Mouse (Mus musculus): ENCODE data around the gene Nfatc4. TPM values are rescaled to one million over a fixed set of nuclear protein-coding genes. Genes with fewer than 3 reads are reported as not detected.

Nfatc4 gene
- 106 and 115 TPM in 2 replicates for polyA plus RNA-seq (2015; fragmentation: Nextera tagmentation; extraction: Ambion mirVana)

DNA sequence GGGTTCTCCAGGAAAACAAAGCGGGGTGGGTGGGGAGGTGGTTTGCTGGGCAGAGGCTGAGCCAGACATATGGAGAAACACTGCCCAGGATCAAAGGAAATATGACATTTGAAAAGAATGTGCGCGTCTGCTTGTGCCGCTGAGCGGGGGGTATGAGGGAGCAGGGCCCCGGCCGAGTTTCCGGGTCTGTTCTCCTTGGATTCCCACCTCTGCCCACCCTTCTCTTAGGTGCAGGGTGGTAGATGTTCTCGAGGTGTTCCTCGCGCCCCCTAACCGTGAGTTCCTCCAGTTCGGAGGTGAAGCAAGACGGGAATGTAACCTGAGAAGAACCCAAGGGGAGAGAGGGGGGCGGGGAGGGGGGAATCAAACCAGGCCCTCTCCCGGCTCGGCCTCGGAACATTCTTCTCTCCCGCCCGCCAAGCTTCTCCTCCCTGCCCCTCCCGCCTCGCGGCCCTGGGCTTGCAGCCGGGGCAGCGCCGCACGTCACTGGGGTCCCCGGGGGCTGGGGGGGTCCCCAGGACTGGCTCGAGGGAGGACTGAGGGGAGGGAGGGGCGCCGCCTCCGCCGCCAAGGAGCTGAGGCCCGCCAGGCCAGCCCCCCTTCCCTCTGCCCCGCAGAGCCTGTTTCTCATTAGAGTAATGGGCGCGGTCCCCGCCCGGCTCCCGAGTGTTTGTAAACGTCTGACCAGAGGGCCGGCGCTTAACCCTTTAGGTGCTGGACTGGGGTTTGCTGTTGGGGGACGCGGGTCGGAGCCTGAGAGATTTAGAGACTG lies at the start of gene Nfatc4:
Gene Nfatc4 (plus strand): TSS at position 154 of the 772 bp plus-strand sequence.
- no peaks in the 10 kb centered on the region for H3K9me3 ChIP-seq (replicated peaks)
- H3K36me3 ChIP-seq, result peaks cover 2% of the 10 kb centered on the region
- ATAC-seq (ENCODE audit: insufficient number of reproducible peaks, low FRiP score, low TSS enrichment, low read depth), result peak; percentile 85
- WGBS, result 0% methylated on average over 45 of the region's 46 CpGs
- peak within 1 kb of the TSS; percentile 100 for H3K27ac ChIP-seq (replicated peaks)
- no peaks in the 10 kb centered on the region for H3K27me3 ChIP-seq
- peak within 1 kb of the TSS; percentile 76 for H3K4me2 ChIP-seq (replicated peaks)
- peak within 1 kb of the TSS; percentile 44 for H3K9ac ChIP-seq
- peaks cover 36% of the 10 kb centered on the region for H3K4me1 ChIP-seq
- peak within 1 kb of the TSS; percentile 77 for H3K4me3 ChIP-seq (replicated peaks)

DNA sequence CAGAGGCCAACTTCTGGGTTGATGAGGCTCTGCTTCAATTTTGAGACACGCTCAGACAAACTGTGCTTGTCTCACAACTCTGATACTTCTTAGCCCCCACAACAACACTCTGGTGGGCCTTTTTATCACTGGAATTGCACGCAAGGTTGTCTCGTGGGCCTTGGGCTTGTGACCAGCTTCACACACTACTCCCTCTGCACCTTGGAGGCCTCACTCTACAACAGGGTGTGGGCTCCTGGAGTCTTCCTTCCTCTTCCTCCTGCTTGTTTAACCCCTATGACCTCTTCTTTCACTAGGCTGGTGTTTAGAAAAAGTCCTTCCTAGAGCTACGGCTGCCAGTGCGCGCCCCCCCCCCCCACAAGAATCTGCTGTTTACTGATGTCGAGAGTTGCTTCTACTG lies 46.2 kb upstream of the Nfatc4 start:
- 61% methylated on average over 7 of the region's 7 CpGs for WGBS
- Histone ChIP-seq H3K27ac (replicated peaks) (no peak overlapping the region), H3K36me3 (peaks cover 19% of the 10 kb centered on the region), H3K4me1 (peaks cover 11% of the 10 kb centered on the region), H3K4me3 (replicated peaks) (no peak overlapping the region), H3K9ac (no peak overlapping the region), H3K27me3 (peaks cover 6% of the 10 kb centered on the region; the same call in 1 of the 2 replicates), H3K9me3 (replicated peaks) (no peaks in the 10 kb centered on the region), H3K4me2 (replicated peaks) (no peak overlapping the region)
- no peak for ATAC-seq (ENCODE audit: insufficient number of reproducible peaks, low FRiP score, low TSS enrichment, low read depth)

DNA sequence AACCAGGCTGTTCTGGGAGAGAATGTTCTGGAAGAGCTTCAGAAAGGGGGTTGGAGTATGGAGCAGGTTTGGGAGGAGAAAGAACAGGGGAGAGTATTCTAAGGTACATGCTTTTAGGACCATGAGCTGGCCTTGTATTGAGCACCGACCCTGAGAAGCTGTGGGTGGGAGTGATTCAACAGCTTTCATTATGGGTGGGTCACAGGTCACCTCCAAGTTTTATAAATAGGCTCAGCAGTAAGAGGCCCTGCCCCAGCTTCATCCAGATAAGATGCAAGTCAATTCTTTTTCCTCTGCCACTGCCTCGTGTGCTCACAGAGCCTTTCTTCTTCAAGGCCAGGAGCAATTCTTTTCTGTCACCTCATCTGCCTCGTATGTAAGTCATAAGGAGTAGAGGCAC lies 45.8 kb upstream of the Nfatc4 start:
- H3K9ac ChIP-seq, result no peak overlapping the region
- peaks cover 16% of the 10 kb centered on the region for H3K4me1 ChIP-seq
- H3K9me3 ChIP-seq (replicated peaks), result no peaks in the 10 kb centered on the region
- peaks cover 19% of the 10 kb centered on the region for H3K36me3 ChIP-seq
- H3K4me3 ChIP-seq (replicated peaks), result no peak overlapping the region
- ATAC-seq (ENCODE audit: insufficient number of reproducible peaks, low FRiP score, low TSS enrichment, low read depth), result no peak
- 37% methylated on average over 3 of the region's 3 CpGs for WGBS
- H3K4me2 ChIP-seq (replicated peaks), result no peak overlapping the region
- 0 out of 2 replicates have a peak, but pooled peaks cover 5% of the 10 kb centered on the region for H3K27me3 ChIP-seq
- H3K27ac ChIP-seq (replicated peaks), result no peak overlapping the region

DNA sequence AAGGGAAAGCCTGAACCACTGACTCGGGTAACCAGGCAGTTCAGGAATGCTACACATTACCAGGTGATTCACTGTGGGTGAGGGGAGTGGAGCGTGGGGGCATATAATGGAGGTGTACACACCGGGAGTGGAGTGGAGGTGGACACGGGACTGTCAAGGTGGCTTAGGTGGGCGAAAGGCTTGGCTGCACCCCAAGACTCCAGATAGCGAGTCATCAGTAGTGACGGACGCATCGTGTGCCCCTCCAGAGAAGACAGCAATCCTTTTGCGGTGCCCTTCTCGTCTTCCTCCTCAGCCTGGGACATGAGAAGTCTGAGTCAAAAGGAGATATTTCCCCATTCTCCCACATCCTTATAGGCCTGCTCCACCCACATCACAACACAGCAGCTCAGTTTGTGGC lies 45.1 kb upstream of the Nfatc4 start:
- Histone ChIP-seq H3K4me1 (peaks cover 20% of the 10 kb centered on the region), H3K27ac (replicated peaks) (no peak overlapping the region), H3K4me3 (replicated peaks) (no peak overlapping the region), H3K4me2 (replicated peaks) (no peak overlapping the region), H3K9me3 (replicated peaks) (no peaks in the 10 kb centered on the region), H3K27me3 (0 out of 2 replicates have a peak, but pooled peaks cover 9% of the 10 kb centered on the region), H3K9ac (no peak overlapping the region), H3K36me3 (peaks cover 19% of the 10 kb centered on the region)
- no peak for ATAC-seq (ENCODE audit: insufficient number of reproducible peaks, low FRiP score, low TSS enrichment, low read depth)
- 84% methylated on average over 11 of the region's 11 CpGs for WGBS

DNA sequence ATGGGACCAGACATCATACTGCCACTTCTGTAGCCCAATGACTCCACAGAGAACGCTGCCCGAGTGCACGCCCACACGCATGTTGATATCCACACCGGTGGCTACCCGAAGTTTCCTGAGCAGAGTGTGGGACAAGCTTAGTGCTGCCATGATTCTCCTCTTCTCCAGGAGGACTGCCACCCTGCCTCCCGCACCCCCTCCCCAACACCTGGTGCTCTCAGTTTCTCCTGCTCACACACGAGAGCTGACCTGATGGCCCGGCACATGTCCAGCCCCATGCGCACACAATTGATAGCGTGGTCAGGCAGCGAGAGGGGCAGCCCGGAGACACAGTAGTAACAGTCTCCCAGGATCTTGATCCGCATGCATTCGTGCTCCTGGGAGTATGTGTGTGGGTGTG lies 44.3 kb upstream of the Nfatc4 start:
- Histone ChIP-seq H3K27ac (replicated peaks) (no peak overlapping the region), H3K9me3 (replicated peaks) (no peaks in the 10 kb centered on the region), H3K9ac (no peak overlapping the region), H3K4me3 (replicated peaks) (no peak overlapping the region), H3K4me1 (peaks cover 25% of the 10 kb centered on the region), H3K36me3 (peaks cover 19% of the 10 kb centered on the region), H3K27me3 (0 out of 2 replicates have a peak, but pooled peaks cover 10% of the 10 kb centered on the region), H3K4me2 (replicated peaks) (no peak overlapping the region)
- WGBS, result 88% methylated on average over 15 of the region's 15 CpGs
- ATAC-seq (ENCODE audit: insufficient number of reproducible peaks, low FRiP score, low TSS enrichment, low read depth), result no peak

DNA sequence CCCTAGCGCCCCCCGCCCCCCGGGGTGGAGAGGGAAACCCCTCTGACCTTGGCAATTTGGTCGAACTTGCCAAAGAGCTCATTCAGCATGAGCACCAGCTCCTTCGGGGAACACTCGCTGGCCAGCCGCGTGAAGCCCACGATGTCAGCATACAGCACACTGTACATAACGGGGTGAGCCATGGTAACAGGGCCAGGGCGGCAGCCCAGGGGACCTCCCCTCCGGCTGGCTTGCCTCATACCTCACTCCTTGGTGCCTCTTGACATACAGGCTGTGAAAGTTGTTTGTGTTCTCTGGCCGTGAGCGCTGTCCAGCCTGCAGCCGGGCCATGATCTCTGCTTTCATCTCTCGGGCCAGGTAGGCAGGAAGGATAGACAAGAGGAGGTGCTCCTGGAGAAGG lies 43.3 kb upstream of the Nfatc4 start:
- no peaks in the 10 kb centered on the region for H3K9me3 ChIP-seq (replicated peaks)
- peaks cover 17% of the 10 kb centered on the region for H3K36me3 ChIP-seq
- no peak overlapping the region for H3K4me2 ChIP-seq (replicated peaks)
- H3K27ac ChIP-seq (replicated peaks), result no peak overlapping the region
- 59% methylated on average over 16 of the region's 16 CpGs for WGBS
- H3K9ac ChIP-seq, result no peak overlapping the region
- H3K27me3 ChIP-seq, result 0 out of 2 replicates have a peak, but pooled peaks cover 13% of the 10 kb centered on the region
- no peak for ATAC-seq (ENCODE audit: insufficient number of reproducible peaks, low FRiP score, low TSS enrichment, low read depth)
- H3K4me1 ChIP-seq, result peaks cover 28% of the 10 kb centered on the region
- H3K4me3 ChIP-seq (replicated peaks), result no peak overlapping the region

DNA sequence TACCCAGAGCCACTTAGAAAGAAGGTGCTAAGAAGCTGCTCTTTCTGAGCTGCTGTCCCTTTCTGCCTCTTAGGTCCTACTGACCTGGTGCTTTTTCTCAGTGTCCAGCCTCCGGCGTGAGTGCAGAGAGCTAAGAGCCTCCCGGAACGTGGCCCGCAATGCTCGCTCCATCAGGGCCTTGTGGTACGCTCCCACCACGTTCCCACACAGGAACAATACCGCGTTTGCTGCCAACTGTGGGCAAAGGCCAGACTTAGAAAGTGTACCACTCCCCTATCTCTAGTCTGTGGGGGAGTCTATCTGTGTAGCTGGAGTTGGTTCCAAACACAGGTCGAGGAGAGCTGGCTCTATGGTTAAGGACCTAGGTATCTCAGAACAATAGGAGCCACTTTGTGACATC lies 42.2 kb upstream of the Nfatc4 start:
- peaks cover 8% of the 10 kb centered on the region for H3K36me3 ChIP-seq
- no peak overlapping the region for H3K27ac ChIP-seq (replicated peaks)
- no peak for ATAC-seq (ENCODE audit: insufficient number of reproducible peaks, low FRiP score, low TSS enrichment, low read depth)
- no peaks in the 10 kb centered on the region for H3K9me3 ChIP-seq (replicated peaks)
- H3K4me2 ChIP-seq (replicated peaks), result no peak overlapping the region; the same call in 1 of the 2 replicates
- 0 out of 2 replicates have a peak, but pooled peaks cover 16% of the 10 kb centered on the region for H3K27me3 ChIP-seq
- no peak overlapping the region for H3K9ac ChIP-seq
- peaks cover 28% of the 10 kb centered on the region for H3K4me1 ChIP-seq
- no peak overlapping the region for H3K4me3 ChIP-seq (replicated peaks)
- 81% methylated on average over 11 of the region's 11 CpGs for WGBS

DNA sequence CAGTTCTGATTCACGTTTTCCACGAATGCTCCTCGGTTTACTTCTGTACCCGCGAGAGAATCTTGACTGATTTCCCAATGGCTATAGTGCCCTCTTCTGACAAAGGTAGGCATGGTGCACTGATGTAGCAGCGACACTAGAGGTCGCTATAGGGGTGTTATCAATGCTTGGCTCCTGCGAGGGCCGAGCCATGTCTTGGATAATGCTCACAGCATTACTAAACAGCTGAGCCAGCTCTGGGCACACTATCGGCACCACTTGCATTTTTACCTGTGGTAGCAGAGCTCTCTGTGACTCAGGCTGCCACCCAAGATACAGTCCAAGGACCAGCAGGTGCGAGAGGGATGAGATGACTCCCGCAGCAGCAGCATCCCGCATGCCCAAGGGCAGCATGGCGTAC lies 41.6 kb upstream of the Nfatc4 start:
- Histone ChIP-seq H3K27me3 (0 out of 2 replicates have a peak, but pooled peaks cover 16% of the 10 kb centered on the region), H3K4me2 (replicated peaks) (peak overlapping the region; percentile 50), H3K4me3 (replicated peaks) (peak overlapping the region; percentile 48), H3K9ac (no peak overlapping the region), H3K27ac (replicated peaks) (no peak overlapping the region; the same call in 1 of the 2 replicates), H3K36me3 (peaks cover 8% of the 10 kb centered on the region), H3K9me3 (replicated peaks) (no peaks in the 10 kb centered on the region), H3K4me1 (peaks cover 28% of the 10 kb centered on the region)
- WGBS, result 11% methylated on average over 14 of the region's 14 CpGs
- peak; percentile 61; the same call in 1 of the 2 replicates for ATAC-seq (ENCODE audit: insufficient number of reproducible peaks, low FRiP score, low TSS enrichment, low read depth)

DNA sequence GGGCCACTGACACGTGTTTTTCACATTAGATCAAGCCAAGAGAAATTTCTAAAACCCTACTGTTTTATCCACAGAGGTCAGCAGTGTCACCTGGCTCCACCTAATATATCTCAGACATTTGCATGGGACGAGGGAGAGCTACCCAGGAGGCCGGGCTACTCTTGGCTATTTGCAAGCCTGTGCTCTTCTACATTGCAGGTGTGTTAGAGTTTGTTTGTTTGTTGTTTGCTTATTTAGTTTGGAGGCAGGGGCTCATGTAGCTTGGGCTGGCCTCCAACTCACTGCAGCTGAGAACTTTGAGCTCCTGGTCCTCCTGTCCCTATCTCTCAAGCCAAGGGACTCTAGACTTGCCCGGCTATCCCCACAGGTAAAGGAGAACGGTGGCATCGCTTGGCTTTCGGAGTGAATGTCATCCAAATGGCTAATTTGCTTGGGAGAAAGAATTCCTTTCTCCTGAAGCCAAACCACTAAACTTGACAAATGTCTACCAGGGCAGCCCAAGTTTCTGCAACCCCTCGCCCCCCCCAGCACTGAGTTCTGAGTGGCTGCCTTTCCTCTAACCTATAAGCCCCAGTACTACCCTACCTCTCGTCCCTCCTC lies 40.5 kb upstream of the Nfatc4 start:
- peak overlapping the region; percentile 48 for H3K4me3 ChIP-seq (replicated peaks)
- WGBS, result 34% methylated on average over 9 of the region's 9 CpGs
- H3K4me2 ChIP-seq (replicated peaks), result peak overlapping the region; percentile 76
- H3K4me1 ChIP-seq, result peaks cover 29% of the 10 kb centered on the region
- H3K9ac ChIP-seq, result 0 out of 2 replicates have a peak overlapping the region, but pooled peaks have one; percentile 4
- H3K27me3 ChIP-seq, result 0 out of 2 replicates have a peak, but pooled peaks cover 19% of the 10 kb centered on the region
- H3K36me3 ChIP-seq, result peaks cover 8% of the 10 kb centered on the region
- H3K27ac ChIP-seq (replicated peaks), result peak overlapping the region; percentile 88
- H3K9me3 ChIP-seq (replicated peaks), result no peaks in the 10 kb centered on the region
- ATAC-seq (ENCODE audit: insufficient number of reproducible peaks, low FRiP score, low TSS enrichment, low read depth), result no peak

DNA sequence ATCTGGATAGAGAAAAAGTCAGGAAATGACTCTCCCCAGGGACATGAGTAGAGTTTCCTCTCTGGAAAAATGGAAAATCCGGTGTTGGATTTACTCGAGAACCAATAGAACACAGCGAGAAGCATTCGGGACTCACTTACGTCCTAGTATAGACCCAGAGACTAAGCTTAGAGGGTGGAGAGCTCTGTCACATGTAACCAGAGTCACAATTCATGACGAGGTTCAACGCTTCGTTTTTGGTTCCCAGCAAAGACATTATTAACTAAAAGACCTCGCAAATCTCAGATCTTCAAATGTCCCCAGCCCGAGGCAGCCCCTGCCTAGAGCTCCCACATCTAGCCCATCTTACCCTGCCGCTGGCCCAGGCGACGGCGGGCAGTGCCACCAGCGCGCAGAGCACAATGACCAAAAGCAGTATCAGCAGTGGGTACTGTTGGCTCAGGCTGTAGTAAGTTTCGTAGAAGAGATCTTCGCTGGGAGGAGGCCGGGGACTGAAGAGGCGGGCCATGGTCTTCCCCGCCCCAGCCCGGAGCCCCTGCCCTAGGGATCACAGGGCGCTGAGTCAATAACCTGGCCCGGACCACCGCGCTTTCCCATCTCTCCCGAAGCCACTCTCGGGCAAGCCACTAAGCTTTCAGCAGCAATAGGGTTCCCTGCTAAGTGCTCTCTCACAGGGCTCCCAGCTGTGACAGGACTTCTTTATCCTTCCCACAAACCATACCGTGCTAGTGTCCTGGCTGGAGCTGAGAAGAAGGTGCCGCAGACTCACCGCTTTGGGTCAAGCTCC lies 39.6 kb upstream of the Nfatc4 start:
- peaks cover 38% of the 10 kb centered on the region for H3K4me1 ChIP-seq
- peaks cover under 1% of the 10 kb centered on the region; the same call in 1 of the 2 replicates for H3K36me3 ChIP-seq
- peak overlapping the region; percentile 76 for H3K4me2 ChIP-seq (replicated peaks)
- peak overlapping the region; percentile 88 for H3K27ac ChIP-seq (replicated peaks)
- ATAC-seq (ENCODE audit: insufficient number of reproducible peaks, low FRiP score, low TSS enrichment, low read depth), result peak; percentile 76
- H3K27me3 ChIP-seq, result peaks cover 26% of the 10 kb centered on the region
- H3K9ac ChIP-seq, result peak overlapping the region; percentile 35
- WGBS, result 1% methylated on average over 31 of the region's 31 CpGs
- H3K9me3 ChIP-seq (replicated peaks), result no peaks in the 10 kb centered on the region
- H3K4me3 ChIP-seq (replicated peaks), result peak overlapping the region; percentile 48

DNA sequence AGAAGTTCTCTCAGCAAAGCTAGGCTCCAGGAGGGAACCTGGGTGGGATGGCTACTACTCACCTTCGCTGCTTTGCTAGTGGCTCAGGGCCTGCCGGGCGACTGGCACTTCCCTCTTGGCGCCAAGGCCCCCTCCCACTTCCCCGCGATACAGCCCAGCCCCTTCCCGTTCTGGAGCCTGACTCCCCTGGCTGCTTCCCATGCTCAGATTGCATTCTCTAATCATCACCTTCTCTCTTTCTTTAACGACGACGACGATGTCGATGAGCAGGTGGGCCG lies 39.0 kb upstream of the Nfatc4 start, which contains the start of gene Adcy4:
Gene Adcy4 (minus strand): TSS at position 138 of the 278 bp plus-strand sequence.
- no peak for ATAC-seq (ENCODE audit: insufficient number of reproducible peaks, low FRiP score, low TSS enrichment, low read depth)
- no peaks in the 10 kb centered on the region for H3K9me3 ChIP-seq (replicated peaks)
- H3K4me3 ChIP-seq (replicated peaks), result peak within 1 kb of the TSS; percentile 48
- WGBS, result 4% methylated on average over 13 of the region's 13 CpGs
- peak within 1 kb of the TSS; percentile 76 for H3K4me2 ChIP-seq (replicated peaks)
- peaks cover 26% of the 10 kb centered on the region for H3K27me3 ChIP-seq
- H3K27ac ChIP-seq (replicated peaks), result peak within 1 kb of the TSS; percentile 88
- peak within 1 kb of the TSS; percentile 35 for H3K9ac ChIP-seq
- peaks cover 41% of the 10 kb centered on the region for H3K4me1 ChIP-seq
- no peaks in the 10 kb centered on the region for H3K36me3 ChIP-seq
